Mouse (Mus musculus): ENCODE results near the gene Gm44. TPM values are rescaled to one million over a fixed set of nuclear protein-coding genes. Genes with fewer than 3 reads are reported as not detected.
"Not testable (repeated sequence)": the region's sequence is repeated elsewhere in the genome, so short reads cannot be mapped to it uniquely, and the experiment has no call there.

The Gm44 gene
- total RNA-seq (2021), result not detected

DNA sequence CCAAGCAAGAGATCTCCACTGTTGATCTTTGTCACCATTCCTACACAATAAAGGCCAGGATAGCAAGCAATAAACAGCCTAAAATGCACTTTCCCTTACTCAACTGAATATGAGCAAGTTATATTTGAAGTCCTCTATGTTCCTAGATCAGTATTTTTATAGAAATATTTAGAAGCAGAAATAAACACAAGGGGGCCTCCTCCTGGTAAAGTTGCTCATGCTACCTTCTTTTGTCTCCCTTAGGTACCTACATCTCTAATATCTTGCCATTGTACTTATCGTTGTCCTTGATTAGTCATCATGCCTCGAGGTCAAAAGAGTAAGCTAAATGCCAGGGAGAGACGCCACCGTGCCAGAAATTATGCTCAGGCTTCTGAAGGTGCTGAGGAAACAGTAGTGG lies at the start of gene Gm44:
Gene Gm44, plus strand, starts transcription at position 301 of the 400 bp plus-strand sequence.
- DNase-seq, result no peak
- intact Hi-C loops (cut with DNase I), result no loop called here

DNA sequence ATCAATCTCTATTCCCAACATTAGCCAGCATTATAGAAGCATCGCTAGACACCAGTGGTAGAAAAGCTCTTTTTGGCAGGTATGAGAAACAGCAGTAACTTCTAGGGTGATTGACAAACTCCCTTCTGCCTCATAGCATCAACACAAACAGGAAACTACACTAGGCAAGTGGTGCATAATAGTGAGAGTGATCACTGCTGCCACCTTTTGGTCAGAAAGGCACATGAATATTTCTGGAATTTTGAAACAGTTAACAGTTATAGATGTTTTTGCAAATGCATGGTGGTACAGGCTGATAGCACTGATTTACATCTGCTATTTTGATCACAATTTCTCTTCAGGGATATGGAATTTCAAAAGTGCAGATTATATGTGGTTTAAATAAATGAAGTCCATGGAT lies 36.0 kb downstream of the Gm44 start:
- peak; percentile 0 for DNase-seq
- intact Hi-C loops (cut with DNase I), result no loop called here

DNA sequence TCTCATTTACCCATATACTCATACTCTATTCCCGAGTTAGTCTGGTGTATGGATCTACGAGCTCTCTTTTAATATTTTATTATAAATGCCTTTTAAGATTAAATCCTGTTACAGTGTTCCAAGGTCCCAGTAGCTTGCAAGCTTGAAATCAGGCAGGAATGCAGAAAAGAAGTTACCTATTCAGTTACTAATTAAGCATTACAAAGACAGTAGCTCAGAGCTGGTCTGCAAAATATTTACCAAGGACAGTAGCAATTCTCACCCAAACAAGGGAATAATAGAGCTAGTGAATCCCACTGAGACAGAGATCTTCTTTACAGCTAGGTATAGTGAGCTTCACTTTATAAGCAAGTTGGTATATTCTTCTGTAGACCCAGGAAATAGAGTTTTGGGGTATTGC lies 46.3 kb downstream of the Gm44 start:
- intact Hi-C loops (cut with DNase I); DNase-seq: not testable (repeated sequence)

All from left cerebral cortex, postnatal 4 days (tissue).